Comparison of ENCODE assay signal across 27 mouse cellular contexts in genomic region chr7:142363107-142363506, GRCm38 (mm10). TPM values are rescaled to one million over a fixed set of nuclear protein-coding genes. Genes with fewer than 3 reads are reported as not detected.
"Had no signal": no experiment of that assay in that cellular context is flagged by ENCODE, and none has a peak within 500 bp of the region (broad histone marks: within the 10 kb centered on the region; RNA-seq: fewer than 3 reads in every experiment).

No protein-coding gene starts in this region.

- H3K27me3 ChIP-seq: neural tube, embryonic 12.5 days; neural tube, embryonic 15.5 days; stomach, embryonic 15.5 days had no signal

- H3K9me3 ChIP-seq: liver, embryonic 13.5 days; megakaryocyte, embryonic 14.5 days; midbrain, embryonic 10.5 days; midbrain, embryonic 13.5 days; neural tube, embryonic 12.5 days; neural tube, embryonic 15.5 days; stomach, embryonic 15.5 days had no signal

- H3K9ac ChIP-seq: liver, embryonic 13.5 days; lung, embryonic 14.5 days; midbrain, embryonic 13.5 days; neural tube, embryonic 12.5 days; neural tube, embryonic 15.5 days; stomach, embryonic 15.5 days had no signal

- ATAC-seq: midbrain, embryonic 13.5 days; midbrain, embryonic 16.5 days had no signal

- H3K36me3 ChIP-seq: liver, embryonic 13.5 days; midbrain, embryonic 10.5 days; midbrain, embryonic 13.5 days; neural tube, embryonic 12.5 days; neural tube, embryonic 15.5 days; stomach, embryonic 15.5 days had no signal

- H3K4me2 ChIP-seq: liver, embryonic 13.5 days; lung, embryonic 14.5 days; midbrain, embryonic 13.5 days; neural tube, embryonic 12.5 days; neural tube, embryonic 15.5 days; stomach, embryonic 15.5 days had no signal

- H3K4me1 ChIP-seq: midbrain, embryonic 13.5 days; neural tube, embryonic 12.5 days; neural tube, embryonic 15.5 days; stomach, embryonic 15.5 days had no signal

- H3K4me3 ChIP-seq: liver, embryonic 13.5 days; megakaryocyte, embryonic 14.5 days; midbrain, embryonic 10.5 days; midbrain, embryonic 13.5 days; neural tube, embryonic 12.5 days; neural tube, embryonic 15.5 days; stomach, embryonic 15.5 days had no signal

- DNase-seq: kidney, adult 18-20 months; kidney, adult 9 months; kidney, postnatal 14 days; kidney, postnatal 4 days; liver, embryonic 13.5 days; lung, embryonic 14.5 days; lung, postnatal 10 days; lung, postnatal 36 days; retina, postnatal 1 day; right cerebral cortex, postnatal 25 days; spleen, adult 18-20 months; thymus, adult 18-20 months; thymus, postnatal 36 days had no signal

- H3K27ac ChIP-seq: liver, embryonic 13.5 days; midbrain, embryonic 10.5 days; midbrain, embryonic 13.5 days; neural tube, embryonic 12.5 days; neural tube, embryonic 15.5 days; stomach, embryonic 15.5 days had no signal

RNA-seq across cellular contexts. Expression of gene Ifitm10, which starts 10.4 kb away (rescaled TPM):
- polyA plus RNA-seq: testis, adult 2 months had no signal

RNA-seq across cellular contexts. Expression of gene Gm49369, which starts 19.4 kb away (rescaled TPM):
- polyA plus RNA-seq: liver, embryonic 13.5 days; lung, embryonic 14.5 days; midbrain, embryonic 10.5 days; midbrain, embryonic 13.5 days; neural tube, embryonic 15.5 days; testis, adult 2 months had no signal

RNA-seq across cellular contexts. Expression of gene Krtap5-4, which starts 59.8 kb away (rescaled TPM):
- polyA plus RNA-seq: kidney, embryonic 16.5 days; limb, embryonic 11.5 days; limb, embryonic 14.5 days; liver, adult 2 months; liver, embryonic 13.5 days; liver, embryonic 16.5 days; lung, embryonic 14.5 days; midbrain, embryonic 10.5 days; midbrain, embryonic 13.5 days; midbrain, embryonic 16.5 days; neural tube, embryonic 12.5 days; neural tube, embryonic 15.5 days; stomach, embryonic 15.5 days; testis, adult 2 months; urinary bladder, adult 2 months had no signal
